Mouse (Mus musculus): ENCODE measurements around the gene Slc7a7. TPM values are rescaled to one million over a fixed set of nuclear protein-coding genes. Genes with fewer than 3 reads are reported as not detected.

The Slc7a7 gene
- total and polyA plus RNA-seq, 2 experiments from 2014 or later: 2.4 to 7.7 TPM

DNA sequence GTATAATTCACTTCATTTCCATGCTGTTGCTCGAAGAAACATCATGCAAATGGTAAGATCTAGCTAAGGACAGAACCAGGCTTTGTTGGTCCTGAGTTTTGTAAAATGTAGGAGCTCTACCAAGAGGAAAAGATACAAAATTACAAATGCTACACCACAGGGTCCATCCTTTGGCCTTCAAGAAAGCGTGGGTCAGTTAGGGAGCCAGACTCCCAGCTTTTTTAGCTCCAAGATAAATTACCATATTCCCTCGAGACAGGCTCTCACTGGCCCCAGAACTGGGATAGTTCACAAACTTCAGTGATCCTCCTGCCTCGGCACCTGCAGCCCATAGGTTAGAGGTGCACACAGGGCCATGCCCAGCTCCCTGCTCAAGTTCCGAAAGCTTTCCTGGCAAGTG, 93.1 kb downstream of the Slc7a7 start:
- Histone ChIP-seq H3K27ac (ENCODE audit: low read depth, low read length) (no peak overlapping the region), H3K4me2 (ENCODE audit: low read depth, low read length, poor library complexity, severe bottlenecking) (no peak overlapping the region), H3K9me3 (ENCODE audit: low read length) (no peaks in the 10 kb centered on the region), H3K4me1 (ENCODE audit: insufficient read depth, low read length) (no peaks in the 10 kb centered on the region), H3K4me3 (ENCODE audit: low read depth, low read length) (no peak overlapping the region), H3K9ac (replicated peaks; ENCODE audit: low read length, poor library complexity, severe bottlenecking) (no peak overlapping the region), H3K36me3 (ENCODE audit: insufficient read depth, low read length) (no peaks in the 10 kb centered on the region), H3K27me3 (ENCODE audit: insufficient read depth, low read length) (no peaks in the 10 kb centered on the region)
- ATAC-seq (ENCODE audit: low FRiP score) (no peak), DNase-seq (ENCODE audit: low spot score) (no peak)
- TF ChIP-seq CTCF (IDR thresholded peaks at IDR 0.05): no peak
- WGBS: 80% methylated on average over 5 of the region's 5 CpGs

DNA sequence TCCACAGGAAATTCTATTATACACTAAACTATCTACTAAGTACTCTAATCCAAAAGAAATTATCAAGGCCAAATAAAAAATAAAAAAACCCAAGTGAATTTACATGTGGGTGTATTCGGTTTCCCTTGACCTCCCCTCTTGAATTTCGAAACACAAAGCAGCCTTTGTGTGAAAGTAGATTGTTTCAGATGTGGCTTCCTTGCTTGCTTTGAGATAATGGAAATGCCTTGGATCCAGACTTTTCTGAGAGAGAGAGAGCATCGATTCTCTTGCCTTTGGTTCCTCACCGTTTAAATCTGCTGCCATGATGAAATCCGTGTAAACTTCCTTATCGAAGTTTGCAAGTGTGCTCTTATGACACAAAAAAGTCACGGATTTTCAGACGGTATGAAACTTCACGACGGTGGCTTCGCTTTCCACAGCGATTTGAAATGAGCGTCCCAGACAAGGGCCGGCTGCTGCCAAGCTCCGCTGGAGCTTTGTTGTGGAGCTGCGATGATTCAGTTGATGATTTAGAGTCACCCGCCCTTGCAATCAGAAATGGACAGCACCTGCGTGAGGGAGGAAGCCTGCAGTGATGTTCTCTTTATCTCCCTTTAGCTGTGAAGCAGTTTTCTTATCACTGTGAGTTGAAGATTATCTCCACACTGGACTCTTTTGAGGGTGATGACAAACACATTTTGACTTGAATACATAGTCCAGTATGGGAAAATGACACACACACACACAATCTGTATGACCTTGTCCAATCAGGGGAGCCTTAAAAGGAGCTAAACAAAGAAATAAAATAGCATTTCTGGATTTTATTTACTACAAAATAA, 95.8 kb downstream of the Slc7a7 start:
- DNase-seq (ENCODE audit: low spot score) (no peak), ATAC-seq (ENCODE audit: low FRiP score) (no peak)
- no peak overlapping the region for H3K4me2 ChIP-seq (ENCODE audit: low read depth, low read length, poor library complexity, severe bottlenecking)
- no peaks in the 10 kb centered on the region for H3K36me3 ChIP-seq (ENCODE audit: insufficient read depth, low read length)
- TF ChIP-seq CTCF (IDR thresholded peaks at IDR 0.05): no peak
- H3K4me3 ChIP-seq (ENCODE audit: low read depth, low read length): no peak overlapping the region
- 63% methylated on average over 18 of the region's 18 CpGs for WGBS
- H3K9ac ChIP-seq (replicated peaks; ENCODE audit: low read length, poor library complexity, severe bottlenecking): no peak overlapping the region
- H3K27ac ChIP-seq (ENCODE audit: low read depth, low read length): no peak overlapping the region
- no peaks in the 10 kb centered on the region for H3K4me1 ChIP-seq (ENCODE audit: insufficient read depth, low read length)
- no peaks in the 10 kb centered on the region for H3K27me3 ChIP-seq (ENCODE audit: insufficient read depth, low read length)
- H3K9me3 ChIP-seq (ENCODE audit: low read length): no peaks in the 10 kb centered on the region

Other genes with a start within 250 kb of the Slc7a7 start
- gene Dad1, start 163.7 kb downstream of the Slc7a7 start, total RNA-seq (2014; rRNA removed): 240 and 263 TPM in 2 replicates
- gene Dad1, start 163.7 kb downstream of the Slc7a7 start, polyA plus RNA-seq (2015; fragmentation: Nextera tagmentation; extraction: Ambion mirVana): 374 and 394 TPM in 2 replicates
- gene Abhd4, start 163.6 kb downstream of the Slc7a7 start, total RNA-seq (2014; rRNA removed): 75.7 and 87.8 TPM in 2 replicates
- gene Abhd4, start 163.6 kb downstream of the Slc7a7 start, polyA plus RNA-seq (2015; fragmentation: Nextera tagmentation; extraction: Ambion mirVana): 56.4 and 67.6 TPM in 2 replicates
- gene Olfr49, start 132.8 kb downstream of the Slc7a7 start, total RNA-seq (2014; rRNA removed): not detected in 2 replicates
- not detected in 2 replicates for gene Olfr49, start 132.8 kb downstream of the Slc7a7 start, polyA plus RNA-seq (2015; fragmentation: Nextera tagmentation; extraction: Ambion mirVana)
- 89.2 and 93.9 TPM in 2 replicates for gene Oxa1l, start 56.9 kb downstream of the Slc7a7 start, total RNA-seq (2014; rRNA removed)
- 68.5 and 71.7 TPM in 2 replicates for gene Oxa1l, start 56.9 kb downstream of the Slc7a7 start, polyA plus RNA-seq (2015; fragmentation: Nextera tagmentation; extraction: Ambion mirVana)
- gene Mrpl52, start 9.1 kb upstream of the Slc7a7 start, total RNA-seq (2014; rRNA removed): 98.6 and 104 TPM in 2 replicates
- gene Mrpl52, start 9.1 kb upstream of the Slc7a7 start, polyA plus RNA-seq (2015; fragmentation: Nextera tagmentation; extraction: Ambion mirVana): 296 and 303 TPM in 2 replicates
- 46.4 and 48.9 TPM in 2 replicates for gene Mmp14, start 13.8 kb upstream of the Slc7a7 start, total RNA-seq (2014; rRNA removed)
- gene Mmp14, start 13.8 kb upstream of the Slc7a7 start, polyA plus RNA-seq (2015; fragmentation: Nextera tagmentation; extraction: Ambion mirVana): 40.6 and 41.8 TPM in 2 replicates
- 40.2 and 42.1 TPM in 2 replicates for gene Lrp10, start 46.4 kb upstream of the Slc7a7 start, total RNA-seq (2014; rRNA removed)
- 29.7 and 31.9 TPM in 2 replicates for gene Lrp10, start 46.4 kb upstream of the Slc7a7 start, polyA plus RNA-seq (2015; fragmentation: Nextera tagmentation; extraction: Ambion mirVana)
- gene Rem2, start 58.3 kb upstream of the Slc7a7 start, total RNA-seq (2014; rRNA removed): 35.6 and 47.4 TPM in 2 replicates
- gene Rem2, start 58.3 kb upstream of the Slc7a7 start, polyA plus RNA-seq (2015; fragmentation: Nextera tagmentation; extraction: Ambion mirVana): 33.0 and 34.0 TPM in 2 replicates
- gene Prmt5, start 99.7 kb upstream of the Slc7a7 start, total RNA-seq (2014; rRNA removed): 79.6 and 92.9 TPM in 2 replicates
- gene Prmt5, start 99.7 kb upstream of the Slc7a7 start, polyA plus RNA-seq (2015; fragmentation: Nextera tagmentation; extraction: Ambion mirVana): 83.4 and 85.2 TPM in 2 replicates
- 13.3 and 13.7 TPM in 2 replicates for gene Haus4, start 136.8 kb upstream of the Slc7a7 start, total RNA-seq (2014; rRNA removed)
- gene Haus4, start 136.8 kb upstream of the Slc7a7 start, polyA plus RNA-seq (2015; fragmentation: Nextera tagmentation; extraction: Ambion mirVana): 13.2 and 14.3 TPM in 2 replicates
- 8.1 and 8.2 TPM in 2 replicates for gene Ajuba, start 159.8 kb upstream of the Slc7a7 start, total RNA-seq (2014; rRNA removed)
- 3.5 and 3.9 TPM in 2 replicates for gene Ajuba, start 159.8 kb upstream of the Slc7a7 start, polyA plus RNA-seq (2015; fragmentation: Nextera tagmentation; extraction: Ambion mirVana)
- gene 4931414P19Rik, start 188.2 kb upstream of the Slc7a7 start, total RNA-seq (2014; rRNA removed): 4.6 and 8.7 TPM in 2 replicates
- gene 4931414P19Rik, start 188.2 kb upstream of the Slc7a7 start, polyA plus RNA-seq (2015; fragmentation: Nextera tagmentation; extraction: Ambion mirVana): 2.2 and 2.8 TPM in 2 replicates
- 157 and 197 TPM in 2 replicates for gene Psmb5, start 200.2 kb upstream of the Slc7a7 start, total RNA-seq (2014; rRNA removed)
- 404 and 427 TPM in 2 replicates for gene Psmb5, start 200.2 kb upstream of the Slc7a7 start, polyA plus RNA-seq (2015; fragmentation: Nextera tagmentation; extraction: Ambion mirVana)
- not detected in 2 replicates for gene Psmb11, start 203.7 kb upstream of the Slc7a7 start, total RNA-seq (2014; rRNA removed)
- 0.27 TPM in 1 of 2 replicates, not detected in the other for gene Psmb11, start 203.7 kb upstream of the Slc7a7 start, polyA plus RNA-seq (2015; fragmentation: Nextera tagmentation; extraction: Ambion mirVana)
- not detected in 2 replicates for gene Gm17606, start 223.2 kb upstream of the Slc7a7 start, total RNA-seq (2014; rRNA removed)
- not detected in 2 replicates for gene Gm17606, start 223.2 kb upstream of the Slc7a7 start, polyA plus RNA-seq (2015; fragmentation: Nextera tagmentation; extraction: Ambion mirVana)
- 45.3 and 49.7 TPM in 2 replicates for gene Cdh24, start 223.6 kb upstream of the Slc7a7 start, total RNA-seq (2014; rRNA removed)
- gene Cdh24, start 223.6 kb upstream of the Slc7a7 start, polyA plus RNA-seq (2015; fragmentation: Nextera tagmentation; extraction: Ambion mirVana): 8.5 and 9.0 TPM in 2 replicates